Comparison of ENCODE assay signal across 27 mouse cellular contexts in the genomic region with DNA sequence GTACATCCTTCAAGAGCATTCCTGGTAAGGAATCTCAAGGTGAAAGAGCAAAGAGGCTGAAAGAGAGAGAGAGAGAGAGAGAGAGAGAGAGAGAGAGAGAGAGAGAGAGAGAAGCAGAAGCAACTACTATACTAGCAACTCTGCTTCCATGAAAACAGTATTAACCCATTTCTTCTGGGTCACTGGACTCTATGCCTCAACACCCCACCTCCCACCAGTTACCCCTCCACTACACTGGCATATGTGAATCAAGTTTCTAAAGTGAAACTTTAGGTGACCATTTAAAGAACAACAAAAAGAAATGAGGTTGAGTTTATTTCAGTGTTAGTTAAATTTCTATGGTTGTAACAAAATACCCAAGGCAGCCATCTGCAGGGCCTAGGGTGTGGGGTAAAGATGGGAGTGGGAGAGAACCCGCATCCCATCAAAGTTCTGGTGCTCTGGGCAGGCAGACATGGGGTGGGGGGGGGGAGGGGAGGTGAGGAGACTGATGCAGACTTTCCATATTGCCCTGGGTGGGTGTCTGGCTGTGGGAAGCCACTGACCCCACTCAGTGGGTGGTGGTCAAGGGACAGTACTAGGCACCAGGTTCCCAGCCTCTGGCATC. TPM values are rescaled to one million over a fixed set of nuclear protein-coding genes. Genes with fewer than 3 reads are reported as not detected.
"Had no signal": no experiment of that assay in that cellular context is flagged by ENCODE, and none has a peak within 500 bp of the region (broad histone marks: within the 10 kb centered on the region; RNA-seq: fewer than 3 reads in every experiment).

No protein-coding gene starts in this region.

- H3K9ac ChIP-seq: heart, embryonic 13.5 days; heart, embryonic 15.5 days; hindbrain, embryonic 12.5 days; hindbrain, embryonic 14.5 days; intestine, embryonic 15.5 days; limb, embryonic 12.5 days; liver, embryonic 13.5 days had no signal

- H3K27ac ChIP-seq: gastrocnemius, adult 2 months; heart, adult 2 months; heart, embryonic 13.5 days; heart, embryonic 15.5 days; hindbrain, embryonic 10.5 days; hindbrain, embryonic 12.5 days; hindbrain, embryonic 14.5 days; intestine, embryonic 15.5 days; layer of hippocampus, adult 2 months; left cerebral cortex, adult 2 months; limb, embryonic 10.5 days; limb, embryonic 12.5 days; liver, embryonic 13.5 days had no signal

- H3K27me3 ChIP-seq: heart, embryonic 13.5 days; heart, embryonic 15.5 days; hindbrain, embryonic 12.5 days; intestine, embryonic 15.5 days; limb, embryonic 12.5 days; liver, embryonic 13.5 days had no signal

- H3K4me2 ChIP-seq: heart, embryonic 11.5 days; heart, embryonic 13.5 days; heart, embryonic 15.5 days; hindbrain, embryonic 12.5 days; hindbrain, embryonic 14.5 days; intestine, embryonic 15.5 days; limb, embryonic 12.5 days; liver, embryonic 11.5 days; liver, embryonic 13.5 days had no signal

- H3K9me3 ChIP-seq: heart, embryonic 13.5 days; heart, embryonic 15.5 days; hindbrain, embryonic 10.5 days; hindbrain, embryonic 12.5 days; intestine, embryonic 15.5 days; limb, embryonic 10.5 days; limb, embryonic 12.5 days; liver, embryonic 13.5 days had no signal

- DNase-seq: gastrocnemius, adult 2 months; gastrocnemius, postnatal 10 days; gastrocnemius, postnatal 25 days; heart, adult 2 months; heart, postnatal 14 days; heart, postnatal 36 days; kidney, adult 8-10 months; kidney, postnatal 10 days; kidney, postnatal 4 days; liver; liver, embryonic 13.5 days had no signal

- ATAC-seq: forebrain, embryonic 16.5 days; hindbrain, embryonic 16.5 days; inflammation-experienced regulatory T-cells, adult 6 months; intestine, embryonic 15.5 days; intestine, postnatal 0 days had no signal

- H3K36me3 ChIP-seq: heart, embryonic 13.5 days; heart, embryonic 15.5 days; hindbrain, embryonic 10.5 days; hindbrain, embryonic 12.5 days; intestine, embryonic 15.5 days; limb, embryonic 10.5 days; limb, embryonic 12.5 days; liver, embryonic 13.5 days had no signal

- H3K4me3 ChIP-seq: gastrocnemius, adult 2 months; heart, adult 2 months; heart, embryonic 13.5 days; heart, embryonic 15.5 days; hindbrain, embryonic 10.5 days; hindbrain, embryonic 12.5 days; intestine, embryonic 15.5 days; layer of hippocampus, adult 2 months; left cerebral cortex, adult 2 months; limb, embryonic 10.5 days; limb, embryonic 12.5 days; liver, embryonic 13.5 days had no signal

- H3K4me1 ChIP-seq: hindbrain, embryonic 10.5 days; intestine, embryonic 15.5 days had no signal

RNA-seq across cellular contexts. Expression of gene Ifit1bl1, which starts 35.5 kb away (rescaled TPM):
- polyA plus RNA-seq: hindbrain, embryonic 10.5 days; limb, embryonic 10.5 days had no signal

RNA-seq across cellular contexts. Expression of gene Ifit3b, which starts 41.5 kb away (rescaled TPM):
- polyA plus RNA-seq: hindbrain, embryonic 10.5 days; hindbrain, embryonic 12.5 days; liver, embryonic 11.5 days had no signal
